Mouse (Mus musculus) kidney, postnatal 4 days (tissue): Measurements from ENCODE around the gene Cenpm.

ENCODE experiments used
- DNase-seq, 2 experiments: peaks; one replicate each; pipeline ENCODE4 v3.0.0; 2021; ENCODE audit warnings: mixed read lengths in 2 of 2

The Cenpm gene

DNA sequence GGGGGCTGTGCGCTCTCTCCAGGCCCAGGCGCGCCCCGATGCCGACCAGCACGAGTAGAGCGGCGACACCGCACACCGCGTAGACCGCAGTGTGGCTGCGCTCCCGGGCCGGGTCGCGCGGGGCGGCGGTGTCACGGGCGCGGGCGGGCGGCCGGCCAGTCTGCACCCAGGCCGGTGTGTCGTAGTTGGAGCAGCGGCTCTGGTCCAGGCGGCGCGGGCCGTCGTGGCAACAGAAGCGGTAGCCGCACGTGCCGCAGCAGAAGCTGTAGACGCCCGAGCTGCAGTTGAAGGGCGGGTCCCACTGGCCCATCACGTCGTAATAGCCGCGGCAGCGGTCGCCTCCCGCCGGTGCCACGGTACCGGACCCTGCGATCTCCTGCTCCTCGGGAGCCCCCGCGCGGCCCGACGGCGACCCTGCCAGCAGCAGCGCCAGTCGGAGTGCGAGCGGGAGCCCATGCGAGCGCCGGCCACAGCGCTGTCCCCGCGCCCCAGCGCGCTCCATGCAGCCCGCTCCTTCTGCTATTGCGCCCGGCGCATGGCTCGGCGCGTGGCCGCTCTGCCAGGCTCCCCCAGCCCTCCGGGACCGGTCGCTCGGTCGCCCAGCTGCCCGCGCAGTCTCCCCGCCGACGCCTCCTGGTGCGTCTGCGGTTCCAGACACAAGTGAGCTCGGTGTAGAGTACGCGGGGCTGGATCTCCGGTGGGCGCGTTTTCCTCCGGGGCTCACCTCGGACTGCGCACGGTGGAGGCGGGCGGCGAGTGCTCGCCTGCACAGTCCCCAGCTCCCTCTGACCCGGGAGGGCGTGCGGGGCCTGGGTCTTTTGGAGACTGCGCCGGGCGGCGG is 32.4 kb downstream of the Cenpm start:
- peak; percentile 58 to 67 for DNase-seq

DNA sequence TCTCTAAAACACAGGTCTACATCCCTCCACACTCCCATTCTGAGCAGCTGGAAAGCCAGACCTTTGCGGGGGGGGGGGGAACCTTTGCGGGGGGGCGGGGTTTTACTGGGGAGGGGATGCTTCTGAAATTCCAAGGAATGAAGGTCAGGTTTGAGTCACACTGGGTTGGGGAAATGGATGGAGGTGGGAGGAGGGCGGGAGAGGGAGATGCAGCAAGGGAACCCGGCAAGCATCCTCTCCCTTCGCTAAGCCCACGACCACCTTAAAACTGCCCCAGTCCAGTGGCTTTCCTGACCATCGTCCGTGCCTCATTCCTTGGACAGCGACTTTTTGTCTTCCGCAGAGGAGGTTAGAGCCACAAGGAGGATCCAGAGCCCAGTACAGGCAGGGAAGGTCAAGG is 33.3 kb downstream of the Cenpm start:
- DNase-seq, result no peak

DNA sequence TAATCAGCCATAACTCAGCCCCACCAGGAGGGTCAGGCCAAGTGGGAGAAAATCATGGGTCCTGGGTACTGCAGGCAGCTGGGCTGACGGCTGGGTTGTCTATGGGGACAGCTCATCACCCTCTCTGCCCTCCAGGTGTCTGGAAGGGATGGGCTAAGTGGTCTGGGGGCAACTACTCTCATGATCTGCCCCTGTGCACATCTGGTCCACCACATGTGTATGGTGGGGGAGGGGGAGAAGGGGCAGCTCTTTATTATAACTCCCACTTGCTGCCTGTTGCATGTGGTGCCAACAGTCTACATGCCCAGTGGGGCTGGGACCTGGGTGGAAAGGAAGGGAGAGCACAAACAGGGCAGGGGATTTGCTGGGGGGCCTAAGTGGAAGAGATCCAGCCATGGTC is 33.7 kb downstream of the Cenpm start:
- DNase-seq, result no peak

DNA sequence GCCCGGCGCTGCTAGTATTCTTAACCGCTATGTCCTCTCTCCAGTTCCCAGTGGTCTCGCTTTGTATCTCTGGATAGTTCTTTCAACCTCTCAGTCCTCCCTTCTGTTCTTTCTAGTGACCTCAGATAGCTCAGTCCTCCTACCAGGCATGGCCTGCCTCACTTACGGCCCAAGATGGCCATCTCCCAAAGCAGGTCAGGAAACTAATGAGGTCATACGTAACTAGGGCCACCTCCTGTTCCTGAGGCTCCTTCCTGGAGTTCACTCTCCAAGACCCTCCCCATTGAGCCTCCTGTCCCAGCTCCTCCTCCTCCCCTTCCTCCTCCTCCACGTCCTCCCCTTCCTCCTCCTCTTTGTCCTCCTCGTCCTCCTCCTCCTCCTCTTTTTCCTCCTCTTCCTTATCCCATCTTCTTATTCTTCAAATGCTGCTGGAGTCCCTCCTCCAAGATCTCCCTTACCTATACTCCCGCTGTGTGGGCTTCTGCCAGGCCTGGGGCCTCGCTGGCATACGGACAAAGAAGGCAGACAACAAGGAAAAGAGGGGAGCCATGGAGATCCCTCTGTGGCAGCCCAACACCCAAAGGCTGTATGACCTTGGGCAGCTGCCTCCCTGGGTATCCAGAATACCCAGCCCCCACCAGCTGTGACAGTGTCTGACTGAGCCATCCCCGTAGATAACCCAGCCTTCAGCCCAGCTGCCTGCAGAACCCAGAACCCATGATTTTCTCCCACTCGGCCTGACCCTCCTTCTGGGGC is 35.1 kb downstream of the Cenpm start:
- no peak for DNase-seq

DNA sequence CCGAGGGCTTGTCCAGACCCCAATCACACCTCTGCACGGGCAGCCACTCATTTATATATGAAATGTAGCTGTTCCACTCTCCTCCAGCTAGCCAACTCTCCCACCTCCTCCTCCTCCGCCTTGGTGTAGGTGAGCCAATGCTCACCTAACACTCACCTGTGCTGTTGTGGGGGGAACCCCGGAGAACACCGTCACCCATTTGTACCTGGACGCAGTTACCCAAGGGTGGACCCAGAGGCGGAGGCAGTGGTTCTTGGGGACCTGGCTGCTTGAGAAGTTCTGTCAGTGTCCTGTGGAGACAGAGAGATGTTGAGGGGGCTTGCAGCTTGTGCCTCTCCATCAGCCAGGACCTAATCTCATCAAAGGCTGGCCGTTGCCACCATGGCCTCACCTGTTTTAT is 36.2 kb downstream of the Cenpm start:
- DNase-seq, result no peak

DNA sequence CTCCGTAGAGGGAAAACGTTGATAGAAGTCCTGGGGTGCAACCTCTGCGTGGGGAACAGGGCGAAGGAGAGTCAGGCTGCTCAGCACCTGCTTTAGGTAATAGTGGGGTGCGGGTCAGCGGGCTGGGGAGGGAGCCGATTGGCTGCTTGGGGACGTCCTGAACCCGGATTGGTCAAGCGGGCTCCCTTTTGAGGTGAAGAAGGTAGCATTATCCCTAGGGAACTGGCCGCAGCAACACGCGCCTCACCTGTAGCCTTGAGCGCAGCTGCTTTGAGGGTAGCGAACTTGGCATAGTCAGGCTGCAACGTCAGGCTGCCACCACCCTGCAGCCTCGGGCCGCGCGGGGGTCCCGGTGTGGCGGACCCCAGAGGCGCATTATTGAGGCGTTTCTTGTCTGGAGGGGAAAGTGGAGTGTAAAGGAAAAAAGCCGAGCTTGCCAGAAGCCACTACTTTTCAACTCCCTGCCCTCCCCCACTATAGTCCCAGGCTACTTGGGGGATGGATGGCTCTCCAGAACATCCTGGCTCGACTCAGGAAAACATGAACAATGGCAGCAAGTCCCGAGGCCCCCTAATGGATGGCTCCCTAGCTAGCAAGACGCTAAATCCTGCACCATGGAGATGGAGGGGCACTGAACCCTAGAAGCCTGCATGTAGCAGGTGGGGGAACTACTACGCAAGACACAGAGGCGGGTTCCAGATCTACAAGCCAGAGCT is 36.9 kb downstream of the Cenpm start:
- DNase-seq, result no peak

DNA sequence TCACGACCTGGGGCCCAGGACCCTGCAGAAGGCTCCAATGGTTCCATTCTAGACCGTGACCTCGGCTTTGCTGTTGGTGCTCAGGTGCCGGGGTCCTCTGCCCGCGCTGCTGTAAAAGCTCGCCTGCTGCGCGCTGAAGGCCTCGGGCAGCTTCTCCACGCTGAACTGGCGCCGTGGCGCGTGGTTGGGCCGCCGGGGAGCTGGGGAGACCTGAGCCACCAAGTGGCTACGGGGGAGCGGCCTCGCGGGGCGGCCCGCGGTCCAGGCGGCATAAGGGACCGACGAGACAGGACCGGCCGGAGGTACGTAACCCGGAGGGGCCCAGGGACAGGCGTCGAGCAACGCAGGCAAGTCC is 37.5 kb downstream of the Cenpm start:
- peak in 1 of 2 experiments; percentile 51 for DNase-seq

DNA sequence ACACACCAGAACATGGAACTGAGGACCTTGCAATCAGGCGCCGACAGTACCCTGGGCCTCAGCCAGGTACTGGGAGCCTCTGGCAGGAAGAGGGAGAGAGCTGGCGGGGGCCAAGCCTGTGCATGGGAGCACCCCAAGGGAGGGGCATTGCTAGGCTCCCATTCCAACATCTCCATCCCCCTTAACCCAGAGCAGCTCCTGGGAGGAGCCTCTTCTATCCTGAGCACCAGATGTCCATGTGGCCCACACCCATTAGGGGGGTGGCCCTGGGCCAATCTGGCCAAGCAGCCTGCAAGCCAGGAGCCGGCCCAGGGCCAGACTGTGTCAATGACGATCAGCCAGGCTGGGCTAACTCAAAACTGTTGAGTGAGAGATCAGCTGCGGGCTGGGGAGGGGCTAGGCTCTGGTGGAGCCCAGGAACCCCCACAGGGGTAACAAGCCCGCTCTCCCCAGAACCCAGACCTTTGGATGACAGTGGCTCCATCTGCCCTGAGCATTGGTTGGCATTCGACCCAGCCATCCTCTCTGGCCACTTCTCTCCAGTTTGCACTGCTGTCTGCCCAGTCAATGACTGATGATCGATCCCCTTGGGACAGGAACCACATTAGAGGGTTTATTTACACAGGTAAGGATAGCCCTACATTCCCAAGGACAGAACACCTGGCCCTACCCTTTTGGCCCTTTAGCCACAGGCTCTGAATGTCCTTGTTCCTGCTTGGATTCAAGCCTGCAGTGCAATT is 38.0 kb downstream of the Cenpm start:
- peak; percentile 70 to 79 for DNase-seq

DNA sequence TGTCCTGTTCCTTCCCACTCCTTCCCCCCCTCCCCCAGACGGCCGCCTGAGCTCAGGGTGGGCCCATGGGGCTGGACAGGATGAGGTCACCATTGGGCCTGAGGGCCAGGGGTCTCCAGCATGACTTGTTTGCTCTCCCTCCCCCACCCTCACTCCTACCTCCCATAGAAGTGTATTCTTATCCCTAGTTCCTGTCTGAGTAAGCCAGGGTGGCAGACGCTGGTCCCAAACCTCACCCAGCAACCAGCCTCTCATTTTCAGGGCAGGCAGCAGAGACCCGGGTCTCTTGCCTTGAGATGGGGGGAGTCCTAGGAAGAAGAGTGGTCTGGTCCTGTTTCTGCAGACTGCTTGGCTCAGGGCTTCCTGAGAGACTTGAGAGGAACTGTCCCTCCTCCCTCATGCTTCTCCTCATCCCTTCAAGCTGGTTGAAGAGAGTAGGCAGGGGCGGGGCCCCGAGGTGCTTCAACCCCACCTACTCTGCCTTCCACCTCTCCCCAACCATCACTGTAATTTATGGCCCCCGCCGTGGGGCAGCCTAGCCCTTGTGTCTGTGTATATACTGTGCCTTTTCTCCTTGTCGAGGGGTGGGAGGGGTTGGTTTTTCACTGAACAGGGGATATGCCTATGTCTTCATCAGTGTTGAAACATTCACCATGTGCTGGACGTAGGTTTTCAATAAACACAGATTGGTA is 39.7 kb downstream of the Cenpm start:
- no peak for DNase-seq

DNA sequence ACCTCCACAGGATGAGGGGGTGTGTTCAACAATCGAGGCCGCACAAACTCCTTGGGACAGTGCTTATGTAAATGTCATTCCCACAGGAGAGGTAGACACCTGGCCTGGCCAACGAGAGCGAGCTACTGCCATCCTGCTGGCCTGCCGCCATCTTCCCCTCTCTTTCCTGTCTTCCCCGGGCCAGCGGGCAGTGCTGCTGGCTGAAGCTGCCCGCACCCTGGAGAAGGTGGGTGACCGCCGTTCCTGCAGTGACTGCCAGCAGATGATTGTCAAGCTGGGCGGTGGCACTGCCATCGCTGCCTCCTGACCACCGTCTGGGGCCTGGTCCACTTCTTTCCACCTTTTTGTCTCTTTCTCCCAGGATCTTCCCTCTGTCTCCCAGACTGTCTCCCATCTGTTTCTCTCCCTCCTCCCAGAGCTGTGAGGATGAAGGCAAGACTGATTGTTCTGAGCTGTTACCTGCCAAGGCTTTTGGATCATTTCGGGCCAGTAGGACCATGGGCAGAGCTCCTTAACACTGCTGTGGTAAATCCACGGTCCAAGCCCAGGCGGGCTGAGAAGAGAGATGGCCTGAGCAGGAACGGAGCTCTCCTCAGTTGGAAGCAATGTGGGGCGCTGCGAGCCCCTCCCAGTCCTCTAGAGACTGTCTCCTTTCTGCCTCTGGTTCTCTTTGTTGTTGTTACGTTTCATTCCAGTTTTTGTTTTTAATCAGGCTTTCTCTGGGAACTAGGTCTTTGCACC is 40.8 kb downstream of the Cenpm start:
- DNase-seq, result no peak

DNA sequence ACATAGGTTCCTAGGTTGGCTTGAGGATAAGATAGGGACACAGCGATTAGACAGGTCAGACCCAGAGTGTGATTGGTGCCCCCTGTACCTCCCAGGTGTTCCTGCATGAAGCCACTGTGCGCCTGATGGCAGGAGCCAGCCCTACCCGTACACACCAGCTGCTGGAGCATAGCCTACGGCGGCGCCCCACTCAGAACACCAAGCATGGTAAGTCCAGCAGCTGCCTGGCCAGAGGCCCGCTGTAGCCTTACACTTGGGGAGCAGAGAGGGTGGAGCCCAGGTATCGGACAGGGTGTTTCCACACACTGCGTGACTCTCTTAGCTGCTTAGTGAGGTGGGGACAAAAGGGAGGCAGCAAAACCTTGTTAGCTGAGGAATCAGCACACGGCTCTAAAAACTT is 41.5 kb downstream of the Cenpm start:
- no peak for DNase-seq

DNA sequence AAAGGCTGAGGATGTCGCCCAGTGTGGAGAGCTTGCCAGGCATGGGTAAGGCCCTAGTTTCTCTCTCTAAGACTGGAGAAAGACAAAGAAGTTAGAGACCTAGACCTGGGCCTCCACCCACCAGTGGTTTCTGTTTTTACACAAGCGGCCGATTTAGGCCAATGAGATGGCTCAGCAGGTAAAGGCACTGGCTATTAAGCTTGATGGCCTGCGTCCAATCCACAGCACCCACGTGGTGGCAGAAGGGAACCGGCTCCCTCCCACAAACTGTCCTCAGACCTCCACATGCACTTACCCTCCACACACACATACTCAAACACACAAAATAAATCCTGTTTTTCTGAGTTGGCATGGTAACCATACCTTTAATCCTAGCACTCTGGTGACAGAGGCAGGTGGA is 42.5 kb downstream of the Cenpm start:
- no peak for DNase-seq

DNA sequence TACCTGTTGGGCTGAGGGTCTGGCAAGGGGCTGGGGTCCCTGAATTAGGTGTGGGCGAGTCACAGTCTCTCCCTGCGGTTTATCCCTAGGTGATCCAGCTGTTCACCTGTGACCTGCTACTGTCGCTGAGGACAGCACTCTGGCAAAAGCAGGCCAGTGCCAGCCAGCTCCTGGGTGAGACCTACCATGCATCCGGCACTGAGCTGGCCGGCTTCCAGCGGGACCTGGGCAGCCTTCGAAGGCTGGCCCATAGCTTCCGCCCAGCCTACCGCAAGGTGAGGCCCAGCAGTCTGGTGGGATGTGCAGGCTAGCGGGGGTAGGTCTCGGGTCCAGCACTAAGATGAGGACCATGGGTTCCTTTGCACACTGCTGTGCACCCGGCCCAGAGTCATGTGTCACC is 45.0 kb downstream of the Cenpm start:
- DNase-seq, result no peak

DNA sequence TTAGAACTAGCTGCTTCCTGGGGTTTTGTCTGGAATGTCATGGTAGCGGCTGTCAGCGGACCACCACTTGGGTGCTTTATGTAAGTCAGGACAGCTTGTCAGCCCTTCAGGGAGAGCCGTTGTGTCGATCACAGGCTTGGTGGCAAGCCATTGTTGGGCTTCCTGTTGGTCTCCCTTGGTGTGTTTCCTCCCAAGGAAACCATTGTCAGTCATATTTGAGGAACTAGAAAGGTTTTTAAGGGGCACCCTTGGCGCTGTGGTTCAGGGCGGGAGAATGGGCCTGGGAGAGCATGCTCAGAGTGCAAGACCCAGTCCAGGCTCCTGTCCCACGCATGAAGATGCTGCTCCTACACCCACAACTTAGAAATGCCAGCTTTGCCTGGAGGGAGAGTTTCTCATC is 46.2 kb downstream of the Cenpm start:
- no peak for DNase-seq

DNA sequence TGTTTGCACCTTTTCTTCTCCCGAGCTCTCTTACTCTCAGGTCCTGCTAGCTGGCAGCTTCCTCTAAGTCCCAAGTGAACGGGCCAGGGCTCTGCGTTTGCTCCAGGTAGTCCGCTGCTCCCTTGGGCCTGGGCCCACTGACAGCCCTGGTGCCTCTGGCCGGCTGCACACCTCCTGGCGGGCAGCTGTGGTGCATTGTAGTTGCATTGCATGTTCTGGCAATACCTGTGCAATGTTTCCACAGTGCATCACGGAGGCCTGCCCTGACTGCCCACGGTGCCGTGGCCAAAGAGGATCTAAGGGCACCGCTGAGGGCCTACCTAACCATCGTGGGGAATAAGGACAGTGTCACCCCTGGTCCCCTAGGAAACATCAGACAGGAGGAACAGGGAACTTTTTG is 46.6 kb downstream of the Cenpm start:
- no peak for DNase-seq

DNA sequence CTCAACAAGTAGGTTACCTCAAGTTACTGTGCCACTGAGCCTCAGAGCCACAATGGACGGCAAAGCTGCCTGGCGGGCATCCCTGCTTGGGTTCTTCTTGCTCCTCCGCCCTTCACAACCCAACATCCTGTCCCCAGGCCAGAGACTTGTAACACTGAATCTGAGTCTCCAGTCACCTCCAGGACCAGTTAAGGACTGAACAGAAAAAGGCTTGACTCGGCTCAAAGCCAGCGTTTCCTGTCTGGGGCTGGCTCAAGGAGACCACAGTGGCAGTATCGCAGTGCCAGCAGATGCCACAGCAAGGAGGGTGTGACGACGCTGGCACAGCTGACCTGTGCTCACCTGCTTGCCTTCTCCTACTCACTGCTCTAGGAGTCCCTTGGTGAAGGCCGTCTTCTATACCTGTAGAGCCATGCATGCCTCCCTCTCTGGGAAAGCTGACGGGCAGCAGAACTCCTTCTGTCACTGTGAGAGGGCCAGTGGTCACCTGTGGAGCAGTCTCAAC is 47.2 kb downstream of the Cenpm start:
- no peak for DNase-seq

DNA sequence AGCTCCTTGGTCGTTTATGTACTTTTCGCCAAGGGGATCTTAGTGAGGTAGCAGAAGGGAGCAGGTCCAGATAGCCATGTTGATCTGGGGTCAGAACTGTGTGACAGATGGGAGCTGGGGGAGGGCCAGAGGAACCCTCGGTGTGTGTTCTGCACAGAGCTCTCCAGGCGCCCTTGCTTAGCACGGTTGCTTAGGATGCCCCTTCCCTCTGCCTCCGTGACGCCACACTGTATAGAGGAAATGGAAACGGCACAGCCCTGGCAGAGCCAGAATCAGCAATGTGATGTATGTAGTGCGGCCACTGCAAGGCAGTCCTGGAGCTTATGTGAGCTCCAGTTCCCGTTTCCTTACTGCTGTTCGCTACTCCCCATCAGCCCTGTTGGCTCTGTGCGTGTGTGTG is 48.2 kb downstream of the Cenpm start:
- DNase-seq, result no peak

DNA sequence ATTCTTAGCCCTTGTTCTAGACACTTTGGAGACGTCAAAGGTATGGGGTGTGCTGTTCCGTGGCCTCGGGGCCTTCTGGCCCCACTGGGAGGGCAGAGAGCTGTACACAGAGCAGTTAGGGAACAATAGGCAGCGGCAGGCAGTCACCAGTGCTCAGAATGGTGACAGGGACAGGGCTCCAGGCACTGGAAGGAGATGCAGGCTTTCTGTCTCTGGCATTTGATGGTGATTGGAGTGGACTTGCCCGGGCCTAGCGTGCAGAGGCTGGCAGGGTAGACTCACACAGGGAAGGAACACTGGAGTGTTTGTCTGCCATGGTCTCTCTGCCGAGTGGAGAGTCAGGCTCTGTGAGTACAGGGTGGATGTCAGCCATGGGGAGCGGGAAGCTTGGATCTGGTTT is 51.9 kb downstream of the Cenpm start:
- no peak for DNase-seq

DNA sequence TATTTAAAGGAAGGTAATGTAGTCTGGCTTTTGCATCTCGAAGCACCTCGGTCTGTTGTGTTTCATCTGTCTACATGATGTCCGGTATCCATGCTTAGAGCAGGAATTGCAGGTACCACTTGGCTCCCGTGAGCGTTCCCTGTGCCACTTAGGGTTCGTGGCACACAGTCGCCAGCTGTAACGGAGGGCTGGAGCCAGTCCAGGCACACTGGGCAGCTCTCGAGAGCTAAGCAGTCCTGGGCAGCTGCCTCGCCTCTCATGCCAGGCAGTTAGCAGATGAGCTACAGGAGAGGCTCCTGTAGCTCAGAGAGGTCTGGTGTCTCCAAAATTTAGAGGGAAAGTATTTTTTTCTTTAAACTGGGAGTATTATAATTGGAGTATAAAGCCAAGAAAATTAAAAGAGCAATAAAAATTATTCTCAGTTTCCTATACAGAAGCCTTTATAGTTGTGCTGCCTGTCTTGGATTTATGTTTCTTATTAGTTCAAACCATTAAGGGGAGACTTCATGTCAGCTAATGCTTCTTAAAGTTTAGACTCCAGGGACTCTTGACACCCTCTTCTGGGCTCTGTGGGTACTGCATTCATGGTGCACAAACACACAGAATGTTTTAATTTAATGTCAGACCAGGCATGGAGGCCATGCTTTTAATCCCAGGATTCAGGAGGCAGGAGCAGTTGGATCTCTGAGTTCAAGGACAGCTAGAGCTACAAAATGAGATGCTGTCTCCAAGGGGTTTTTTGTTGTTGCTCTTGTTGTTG is 55.9 kb downstream of the Cenpm start:
- peak; percentile 68 to 74 for DNase-seq

DNA sequence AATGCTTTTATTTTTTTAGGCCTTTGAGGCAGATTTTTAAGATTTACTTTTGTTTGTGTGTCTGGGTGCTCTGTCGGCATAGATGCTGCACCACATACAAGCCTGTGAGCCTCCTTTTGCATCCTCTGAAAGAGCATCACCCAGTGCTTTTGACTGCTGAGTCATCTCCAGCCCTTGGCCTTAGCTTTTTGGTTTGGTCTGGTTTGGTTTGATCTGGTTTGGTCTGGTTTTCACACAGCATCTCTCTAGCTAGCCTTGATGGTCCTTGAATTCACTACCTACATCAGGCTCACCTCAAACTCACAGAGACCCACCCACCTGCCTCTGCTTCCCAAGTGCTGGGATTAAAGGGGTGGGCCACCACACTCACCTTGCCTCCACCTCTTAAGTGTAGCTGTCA is 56.6 kb downstream of the Cenpm start:
- no peak for DNase-seq

DNA sequence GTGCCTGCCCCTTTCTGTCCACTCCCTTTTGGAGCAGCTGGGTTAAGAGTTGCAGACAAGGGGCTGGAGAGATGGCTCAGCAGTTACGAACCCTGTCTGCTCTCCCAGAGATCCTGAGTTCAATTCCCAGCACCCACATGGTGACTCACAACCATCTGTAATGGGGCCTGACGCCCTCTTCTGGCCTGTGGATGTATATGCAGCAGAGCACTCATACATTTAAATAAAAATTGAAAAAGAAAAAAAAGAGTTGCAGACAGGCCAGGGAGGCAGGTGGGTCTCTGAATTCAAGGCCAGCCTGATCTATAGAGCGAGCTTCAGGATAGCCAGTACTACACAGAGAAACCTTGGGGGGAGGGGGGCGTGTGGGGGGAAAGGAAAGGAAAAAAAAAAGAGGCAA is 57.1 kb downstream of the Cenpm start:
- DNase-seq, result no peak
